Mouse (Mus musculus) adrenal gland, adult 8-10 months (tissue): ENCODE results near the gene Kank2. TPM values are rescaled to one million over a fixed set of nuclear protein-coding genes. Genes with fewer than 3 reads are reported as not detected.
A peak's percentile ranks its signal among the peaks of the same experiment; 100 is the strongest.

Source experiments
- DNase-seq: peaks from one replicate; pipeline ENCODE4 v3.0.0; 2022
- total RNA-seq, 4 experiments: library from RNA; stranded (reverse); gene quantifications; 2 replicates each; pipeline ENCODE4 v1.2.4; 2022

Kank2 gene
- total RNA-seq, 4 experiments from 2014 or later, result 35.0 to 58.9 (median 47.5) TPM

DNA sequence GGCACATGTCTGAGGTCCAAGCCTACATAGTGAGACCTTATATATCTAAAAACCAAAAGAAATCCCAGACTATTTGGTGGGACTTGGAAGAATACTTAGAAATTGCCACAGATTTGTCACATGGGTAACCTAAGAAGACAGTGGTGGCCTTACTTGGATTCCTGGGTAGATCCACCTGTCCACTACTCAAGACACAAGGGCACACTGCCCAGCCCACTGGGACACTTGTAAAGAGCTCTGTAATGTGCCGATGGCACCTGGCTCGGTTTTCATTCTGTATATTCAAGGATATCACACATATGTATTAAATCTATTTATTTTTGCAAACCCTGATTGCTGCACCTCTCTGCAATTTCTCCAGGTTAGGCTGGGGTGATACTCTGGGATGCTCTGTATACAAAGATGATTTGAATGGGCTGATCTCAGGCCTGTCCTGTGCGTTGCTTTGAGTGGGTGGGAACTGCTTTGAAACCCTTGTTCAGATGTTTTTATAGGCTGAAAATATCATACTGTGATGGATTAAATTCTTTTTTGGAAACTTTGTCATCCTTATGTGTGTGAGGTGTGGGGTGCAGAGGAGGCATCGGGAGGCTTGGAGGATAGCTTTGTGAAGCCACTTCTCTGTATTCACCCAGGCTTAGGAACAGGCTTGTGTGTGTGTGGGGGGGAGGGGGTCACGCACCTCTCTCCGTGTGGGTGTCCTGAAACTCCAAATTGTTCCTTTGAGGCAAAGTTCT, 49.0 kb downstream of the Kank2 start:
- no peak for DNase-seq

DNA sequence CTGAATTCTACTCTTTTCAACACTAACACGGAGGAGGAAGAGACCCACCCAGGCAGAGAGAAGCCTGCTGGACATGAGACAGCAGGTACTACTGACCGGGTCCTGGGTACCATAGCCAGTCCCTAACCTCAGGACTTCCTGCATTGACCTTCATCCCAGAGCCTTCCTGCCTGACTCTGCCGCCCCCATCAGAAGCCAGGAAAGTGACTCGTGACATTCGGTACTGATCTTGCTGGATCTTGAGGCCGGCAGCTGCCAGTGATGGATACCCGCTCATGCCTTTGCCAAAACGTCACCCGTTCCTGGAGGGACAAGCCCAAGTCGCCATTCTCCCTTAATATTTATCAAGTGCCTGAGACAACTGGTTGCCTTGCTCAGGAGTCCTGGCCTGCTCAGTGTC, 50.1 kb downstream of the Kank2 start:
- no peak for DNase-seq

DNA sequence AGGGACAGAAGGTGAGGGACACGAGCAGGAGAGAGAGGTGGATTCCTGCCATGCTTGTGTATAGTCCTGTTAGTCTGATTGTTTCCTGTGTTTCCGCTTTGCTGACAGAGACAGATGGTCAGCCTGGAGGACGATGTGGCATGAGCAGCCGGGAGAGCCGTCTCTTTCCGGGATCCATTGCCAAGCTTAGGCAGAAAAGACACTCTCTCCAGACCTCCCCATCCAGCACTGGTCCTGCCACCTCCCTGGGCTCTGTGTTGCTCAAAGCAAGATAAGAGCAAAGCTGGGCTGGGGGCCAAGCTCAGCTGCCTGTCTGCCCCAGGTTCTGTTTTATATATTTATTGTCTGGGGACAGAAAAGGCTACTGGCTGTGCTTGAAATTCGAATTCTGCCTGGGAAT, 50.5 kb downstream of the Kank2 start:
- peak; percentile 76 for DNase-seq

DNA sequence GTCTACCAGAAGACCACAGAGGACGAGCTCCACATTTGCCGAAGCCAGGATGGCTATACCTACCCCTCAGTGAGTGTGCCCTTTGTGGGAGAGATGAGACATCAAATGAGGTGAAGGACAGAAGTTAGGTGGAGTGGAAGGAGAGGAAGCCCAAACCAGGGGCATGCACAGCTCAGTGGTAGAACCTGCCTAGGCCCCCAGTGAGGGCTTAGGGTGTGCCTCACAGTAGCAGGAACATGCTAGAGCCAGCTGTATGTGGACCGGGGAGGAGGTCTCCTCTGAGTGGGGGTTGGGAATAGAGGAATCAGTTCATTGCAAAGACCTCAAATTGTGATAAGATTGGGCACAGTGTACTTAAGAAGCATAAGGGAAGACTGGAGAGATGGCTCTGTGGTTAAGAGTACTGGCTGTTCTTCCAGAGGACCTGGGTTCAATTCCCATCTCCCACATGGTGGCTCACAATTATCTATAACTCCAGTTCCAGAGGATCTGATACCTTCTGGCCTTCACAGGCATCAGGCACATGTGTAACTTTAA, 51.2 kb downstream of the Kank2 start:
- DNase-seq, result no peak

DNA sequence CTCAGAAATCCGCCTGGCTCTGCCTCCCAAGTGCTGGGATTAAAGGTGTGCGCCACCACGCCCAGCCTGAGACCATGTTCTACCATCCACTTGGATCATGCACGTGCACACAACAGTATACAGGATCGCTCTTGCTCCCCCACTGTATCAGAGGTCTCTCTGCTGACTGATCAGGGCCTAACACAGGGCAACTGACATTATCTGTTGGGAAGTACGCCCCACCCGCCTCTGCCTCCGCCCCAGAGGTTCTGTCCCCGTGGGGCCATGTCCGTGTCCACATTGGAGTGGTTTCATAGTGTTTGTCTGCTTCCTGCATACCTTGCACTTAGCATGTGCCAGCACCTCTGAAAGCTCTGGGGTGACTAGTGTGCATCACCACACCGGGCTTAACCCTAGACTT, 57.0 kb downstream of the Kank2 start:
- no peak for DNase-seq

DNA sequence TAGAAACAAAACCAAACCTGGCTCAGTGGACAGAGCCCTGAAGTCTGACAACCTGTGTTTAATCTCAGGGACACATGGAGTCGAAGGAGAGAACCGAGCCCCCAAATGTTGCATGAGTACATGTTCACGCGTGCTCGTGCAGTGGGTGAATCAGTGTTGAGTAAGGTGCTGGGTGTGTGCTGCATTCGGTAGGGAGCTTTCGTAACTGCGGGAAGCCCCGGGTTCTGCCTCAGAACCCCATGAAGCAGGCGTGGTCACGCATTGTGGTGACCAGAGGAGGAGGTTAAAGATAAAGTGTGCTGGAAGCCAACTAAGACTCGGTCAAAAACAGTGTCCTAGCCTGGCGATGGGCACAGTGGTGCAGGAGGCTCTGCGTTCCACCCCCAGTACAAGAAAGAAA, 58.1 kb downstream of the Kank2 start:
- DNase-seq, result no peak

DNA sequence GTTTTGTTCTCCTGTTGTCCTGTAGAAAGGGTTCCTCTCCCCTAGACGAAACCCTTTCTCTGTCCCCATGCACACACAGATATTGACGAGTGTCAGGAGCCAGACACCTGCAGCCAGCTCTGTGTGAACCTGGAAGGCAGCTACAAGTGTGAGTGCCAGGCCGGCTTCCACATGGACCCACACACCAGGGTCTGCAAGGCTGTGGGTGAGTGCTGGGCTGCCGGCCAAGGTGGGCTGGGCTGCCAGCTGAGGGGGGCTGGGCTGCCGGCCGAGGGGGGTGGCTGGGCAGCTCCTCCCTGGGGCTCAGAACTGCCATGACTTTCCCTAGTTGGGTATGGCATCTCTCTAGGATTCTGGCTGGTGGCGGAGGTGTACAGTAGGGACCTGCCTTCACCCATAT, 59.8 kb downstream of the Kank2 start:
- no peak for DNase-seq

DNA sequence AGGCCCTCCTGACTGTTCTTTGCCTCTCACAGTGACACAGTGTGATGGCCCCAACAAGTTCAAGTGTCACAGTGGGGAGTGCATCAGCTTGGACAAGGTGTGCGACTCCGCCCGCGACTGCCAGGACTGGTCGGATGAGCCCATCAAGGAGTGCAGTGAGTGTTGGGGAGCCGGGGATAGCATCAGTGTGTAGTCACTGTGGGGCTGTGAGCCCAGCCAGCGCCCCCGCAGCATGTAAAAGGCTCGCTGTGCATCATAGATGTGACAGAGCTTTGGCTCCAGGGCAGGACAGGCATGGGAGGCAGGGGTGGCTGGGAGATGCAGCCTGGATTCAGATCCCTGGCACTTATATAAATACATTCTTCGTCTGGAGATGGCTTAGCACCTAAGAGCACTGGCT, 61.4 kb downstream of the Kank2 start:
- DNase-seq, result no peak

DNA sequence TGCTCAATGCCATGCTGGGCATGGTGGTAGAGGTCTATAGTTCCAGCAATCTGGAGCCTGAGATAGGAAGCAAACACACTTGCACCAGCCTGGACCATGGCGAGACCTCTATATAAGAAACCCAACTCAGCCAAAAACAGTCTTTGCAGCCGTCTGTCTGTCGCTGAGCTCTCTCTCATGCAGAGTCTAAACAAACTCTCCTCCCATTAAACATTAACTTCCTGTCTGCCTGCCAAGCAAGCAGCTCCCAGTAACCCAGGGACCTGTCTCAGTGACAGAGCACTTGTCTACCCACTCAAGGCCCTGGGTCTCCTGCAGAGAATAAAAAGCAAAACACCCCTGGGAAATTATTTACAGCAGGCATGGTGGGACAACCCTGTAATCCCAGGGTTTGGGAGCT, 62.0 kb downstream of the Kank2 start:
- no peak for DNase-seq

DNA sequence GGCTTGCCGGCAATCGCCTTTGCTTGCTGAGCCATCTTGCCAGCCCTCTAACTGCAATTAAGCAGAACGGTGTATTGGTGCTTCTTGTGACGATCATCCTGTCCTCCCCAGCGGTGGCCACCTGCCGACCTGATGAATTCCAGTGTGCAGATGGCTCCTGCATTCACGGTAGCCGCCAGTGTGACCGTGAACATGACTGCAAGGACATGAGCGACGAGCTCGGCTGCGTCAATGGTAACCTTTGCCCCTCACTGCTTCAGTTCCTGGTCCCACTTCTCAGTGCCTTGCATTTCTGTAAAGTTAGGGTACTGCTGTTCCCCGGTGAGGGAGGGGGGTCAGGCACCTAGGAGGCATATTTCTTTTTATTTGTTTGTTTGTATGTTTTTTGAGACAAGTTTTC, 63.4 kb downstream of the Kank2 start:
- no peak for DNase-seq

DNA sequence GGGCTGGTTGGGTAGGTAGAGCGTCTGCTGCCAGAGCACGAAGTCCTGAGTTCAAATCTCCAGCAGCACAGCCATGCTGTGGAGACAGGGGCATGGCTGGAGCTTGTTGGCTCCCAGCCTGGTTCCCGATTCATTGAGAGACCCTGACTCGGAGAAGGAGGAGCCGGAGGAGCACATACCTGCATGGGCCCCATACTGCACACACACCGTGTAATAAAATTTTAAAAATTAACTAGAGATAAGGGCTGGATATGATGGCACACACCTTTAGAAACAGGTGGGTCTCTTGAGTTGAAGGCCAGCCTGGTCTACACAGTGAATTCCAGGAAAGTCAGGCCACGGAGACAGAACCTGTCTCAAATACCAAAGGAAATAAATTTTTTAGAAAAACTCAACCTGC, 64.6 kb downstream of the Kank2 start:
- no peak for DNase-seq

DNA sequence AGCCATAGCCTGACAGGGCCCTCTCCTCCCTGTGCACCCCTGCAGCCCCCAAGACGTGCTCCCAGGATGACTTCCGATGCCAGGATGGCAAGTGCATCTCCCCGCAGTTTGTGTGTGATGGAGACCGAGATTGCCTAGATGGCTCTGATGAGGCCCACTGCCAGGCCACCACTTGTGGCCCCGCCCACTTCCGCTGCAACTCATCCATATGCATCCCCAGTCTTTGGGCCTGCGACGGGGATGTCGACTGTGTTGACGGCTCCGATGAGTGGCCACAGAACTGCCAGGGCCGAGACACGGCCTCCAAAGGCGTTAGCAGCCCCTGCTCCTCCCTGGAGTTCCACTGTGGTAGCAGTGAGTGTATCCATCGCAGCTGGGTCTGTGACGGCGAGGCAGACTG, 65.1 kb downstream of the Kank2 start:
- no peak for DNase-seq

DNA sequence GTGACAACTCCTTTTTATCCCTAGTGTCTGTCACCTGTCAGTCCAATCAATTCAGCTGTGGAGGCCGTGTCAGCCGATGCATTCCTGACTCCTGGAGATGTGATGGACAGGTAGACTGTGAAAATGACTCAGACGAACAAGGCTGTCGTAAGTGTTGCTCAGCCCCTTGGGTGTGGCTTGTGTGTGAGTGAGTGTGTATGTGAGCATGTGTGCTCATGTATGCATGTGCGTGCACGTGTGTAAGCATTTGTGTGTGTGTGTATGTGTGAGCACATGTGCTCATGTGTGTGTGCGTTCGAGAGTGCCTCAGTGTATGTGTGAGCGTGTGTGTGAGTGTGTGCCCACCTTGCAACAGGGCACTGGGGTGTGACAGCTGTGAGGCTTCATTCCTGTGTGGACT, 66.3 kb downstream of the Kank2 start:
- no peak for DNase-seq

DNA sequence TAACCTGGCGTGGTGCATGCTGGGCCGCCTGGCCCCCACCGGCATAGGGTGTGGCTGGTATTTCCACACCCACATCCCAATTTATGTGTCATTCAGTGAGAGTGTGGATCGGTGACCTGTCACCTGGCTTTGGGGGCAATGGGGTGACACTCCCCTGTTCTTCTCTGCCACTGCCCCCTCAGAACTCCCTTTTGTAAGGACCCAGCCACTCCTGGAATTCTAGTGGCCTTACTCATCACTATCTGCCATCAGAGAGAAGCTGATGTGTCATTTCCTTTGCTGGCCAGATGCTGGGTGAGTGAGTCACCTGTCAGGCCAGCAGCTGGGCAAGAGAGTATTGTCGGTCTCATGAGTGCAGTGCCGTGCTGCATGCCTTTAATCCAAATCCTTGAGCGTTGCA, 69.3 kb downstream of the Kank2 start:
- peak; percentile 77 for DNase-seq

DNA sequence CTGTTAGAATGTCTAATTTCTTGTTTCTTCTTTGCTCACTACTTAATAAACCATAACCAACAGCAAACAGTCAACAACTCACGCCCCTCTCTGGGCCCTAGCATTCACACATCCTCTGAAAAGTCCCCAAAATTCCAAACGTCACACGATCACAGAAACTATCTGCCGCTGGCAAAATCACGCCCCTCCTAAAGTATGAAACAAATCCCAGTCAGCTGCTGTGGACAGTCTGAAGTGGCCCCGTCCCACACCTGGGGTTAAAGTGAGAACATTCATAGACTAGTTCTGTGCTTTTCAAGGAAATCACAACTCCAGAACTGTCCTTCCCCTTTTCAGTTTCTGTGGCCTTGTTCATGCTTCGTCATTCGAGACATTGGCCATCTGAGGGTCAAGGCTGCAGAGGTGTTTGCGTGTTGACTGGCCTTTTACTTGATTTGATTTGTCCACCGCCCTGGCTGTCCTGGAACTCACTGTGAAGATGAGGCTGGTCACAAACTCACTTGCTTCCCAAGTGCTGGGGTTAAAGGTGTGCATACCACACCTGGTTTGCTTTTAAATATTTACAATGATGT, 70.2 kb downstream of the Kank2 start:
- peak; percentile 64 for DNase-seq

DNA sequence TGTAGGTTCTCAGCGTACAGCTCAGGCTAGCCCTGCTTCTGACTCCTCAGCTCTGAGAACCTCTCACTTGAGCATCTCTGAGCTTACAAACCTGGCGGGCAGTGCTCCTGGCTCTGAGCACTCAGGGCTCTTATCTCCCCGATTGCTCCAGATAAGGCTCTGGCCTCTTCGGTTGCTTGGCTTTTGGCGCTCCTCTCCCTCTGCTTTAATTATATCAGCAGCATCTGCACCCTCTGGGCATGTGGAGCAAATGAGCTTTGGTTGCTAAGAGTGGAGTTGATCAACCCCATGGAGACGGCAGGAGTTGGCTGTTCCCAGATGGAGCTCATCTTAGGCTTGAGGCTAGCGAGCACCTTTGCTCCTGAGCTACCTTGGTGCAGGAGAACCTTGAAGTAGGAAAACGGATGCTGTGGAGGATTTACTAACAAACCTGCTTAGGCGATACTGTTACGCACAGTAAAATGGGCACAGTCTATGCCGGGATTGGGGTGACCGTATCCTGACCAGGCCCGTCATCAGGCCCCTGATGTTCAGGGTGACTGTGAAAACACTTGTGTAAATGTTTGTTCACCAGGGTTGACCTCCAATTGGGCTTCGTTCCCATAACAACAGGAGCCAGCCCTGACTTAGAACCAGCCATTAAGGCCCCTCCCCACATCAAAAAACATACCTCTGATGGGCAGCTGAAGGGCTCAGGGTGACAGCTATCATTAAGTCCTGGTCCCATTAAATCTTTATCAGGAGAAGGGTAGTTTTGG, 72.1 kb downstream of the Kank2 start:
- no peak for DNase-seq

DNA sequence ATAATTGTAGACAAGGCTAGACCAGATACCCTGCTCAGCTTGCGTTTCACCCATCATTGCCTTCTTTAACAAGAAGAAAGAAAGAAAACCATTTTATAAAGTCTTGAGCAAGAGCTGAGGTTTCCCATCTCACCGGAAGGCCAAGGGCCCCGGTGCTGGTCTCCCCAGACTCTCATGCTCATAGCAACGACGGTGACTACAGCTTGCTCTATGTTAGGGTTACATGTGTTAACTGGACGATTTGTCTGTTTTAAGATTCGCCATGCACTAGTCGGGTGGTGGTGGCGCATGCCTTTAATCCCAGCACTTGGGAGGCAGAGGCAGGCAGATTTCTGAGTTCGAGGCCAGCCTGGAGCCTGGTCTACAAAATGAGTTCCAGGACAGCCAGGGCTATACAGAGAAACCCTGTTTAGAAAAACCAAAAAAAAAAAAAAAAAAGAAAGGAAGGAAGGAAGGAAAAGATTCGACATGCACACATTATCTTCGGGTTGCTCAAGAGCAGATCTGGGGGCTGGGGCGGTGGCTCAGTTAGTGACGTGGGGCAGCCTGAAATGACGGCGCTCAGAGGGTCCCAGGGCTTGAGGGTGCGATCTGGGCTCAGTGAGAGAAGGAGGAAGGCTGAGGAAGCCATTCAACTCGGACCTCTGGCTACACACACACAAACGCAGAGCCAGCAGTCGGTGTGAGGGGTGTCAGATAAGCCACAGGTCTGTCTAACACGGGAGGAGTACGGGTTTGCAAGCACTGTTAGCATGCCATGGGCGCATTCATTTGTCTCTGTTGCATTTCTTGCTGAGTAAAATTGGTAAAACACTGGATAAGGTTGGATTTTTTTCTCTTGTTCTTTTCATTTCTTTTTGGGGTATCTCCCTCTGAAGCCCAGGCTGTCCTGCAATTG, 73.1 kb downstream of the Kank2 start:
- no peak for DNase-seq

DNA sequence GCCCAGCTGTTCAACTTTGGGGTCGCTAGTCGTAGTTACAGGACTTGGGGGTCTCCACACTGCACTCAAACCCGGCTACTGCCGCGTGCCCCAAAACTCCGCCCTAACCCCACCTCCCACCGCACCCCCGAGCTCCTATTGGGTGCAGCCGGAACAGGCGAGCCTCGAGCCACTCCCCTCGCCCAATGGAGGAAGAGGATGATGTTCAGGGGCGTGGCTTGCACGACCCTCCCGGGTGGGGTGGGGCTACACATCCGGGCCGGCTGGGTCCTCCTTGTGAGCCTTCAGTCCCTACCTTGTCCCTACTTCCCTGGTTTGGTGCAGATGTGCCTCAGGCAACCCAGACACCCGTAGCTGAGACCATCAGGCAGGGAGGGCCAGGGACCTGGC, 74.4 kb downstream of the Kank2 start:
- DNase-seq, result peak; percentile 95

DNA sequence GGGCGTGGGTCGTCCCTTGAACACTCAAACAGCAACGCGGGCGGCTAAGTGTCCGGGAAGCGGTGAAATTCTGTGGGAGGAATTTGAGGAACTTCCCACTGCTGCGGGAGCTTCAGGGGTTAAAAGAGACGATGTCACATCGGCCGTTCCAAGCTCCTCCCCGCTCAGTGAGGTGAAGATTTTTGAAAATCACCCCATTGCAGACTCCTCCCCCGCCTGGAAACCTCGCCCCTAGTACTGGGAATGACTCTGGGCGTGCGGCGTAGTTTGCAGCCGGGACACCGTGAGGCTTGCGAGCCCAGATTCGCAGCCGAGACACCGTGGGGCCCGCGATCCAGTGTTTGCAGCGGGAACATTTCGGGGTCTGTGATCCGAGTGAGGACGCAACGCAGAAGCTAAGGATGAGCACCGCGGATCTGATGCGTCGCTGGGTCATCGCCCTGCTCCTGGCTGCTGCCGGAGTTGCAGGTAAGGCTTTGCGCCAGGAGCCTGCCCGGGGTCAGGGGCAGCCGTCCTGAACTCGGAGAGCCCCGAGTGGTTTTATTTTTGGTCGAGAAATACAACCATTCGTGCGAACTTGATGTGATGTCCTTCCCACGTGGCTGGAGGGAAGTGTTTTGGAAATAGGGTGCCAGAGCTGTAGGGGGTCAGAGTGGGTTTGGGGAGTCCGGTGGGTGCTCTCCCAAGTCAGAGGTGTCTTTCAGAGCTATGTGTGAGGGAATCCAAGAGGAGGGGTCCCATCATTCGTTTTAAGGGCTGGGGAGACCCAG, 75.0 kb downstream of the Kank2 start, which contains the start of gene Ldlr:
Ldlr (plus strand) TSS at position 107 of the 770 bp plus-strand sequence.
- DNase-seq, result peak; percentile 90

DNA sequence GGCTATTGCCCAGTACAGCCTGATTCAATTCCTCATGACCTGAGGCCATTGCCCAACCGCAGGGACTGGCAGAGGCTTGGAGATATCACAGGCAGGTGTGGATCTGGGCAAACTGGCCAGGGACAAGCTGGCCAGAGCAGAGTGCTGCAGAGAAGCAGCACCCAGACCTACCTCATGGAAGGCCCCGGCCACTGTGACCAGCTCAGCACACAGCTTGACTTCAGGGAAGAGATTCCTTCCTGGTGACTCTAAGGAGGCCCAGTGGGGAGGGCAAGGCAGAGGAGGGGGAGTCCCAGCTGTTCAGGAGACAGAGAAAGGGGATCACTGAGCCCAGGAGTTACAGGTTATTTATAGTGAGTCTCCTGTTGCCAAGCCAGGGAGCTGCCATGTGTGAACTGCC, 77.5 kb downstream of the Kank2 start:
- DNase-seq, result no peak

DNA sequence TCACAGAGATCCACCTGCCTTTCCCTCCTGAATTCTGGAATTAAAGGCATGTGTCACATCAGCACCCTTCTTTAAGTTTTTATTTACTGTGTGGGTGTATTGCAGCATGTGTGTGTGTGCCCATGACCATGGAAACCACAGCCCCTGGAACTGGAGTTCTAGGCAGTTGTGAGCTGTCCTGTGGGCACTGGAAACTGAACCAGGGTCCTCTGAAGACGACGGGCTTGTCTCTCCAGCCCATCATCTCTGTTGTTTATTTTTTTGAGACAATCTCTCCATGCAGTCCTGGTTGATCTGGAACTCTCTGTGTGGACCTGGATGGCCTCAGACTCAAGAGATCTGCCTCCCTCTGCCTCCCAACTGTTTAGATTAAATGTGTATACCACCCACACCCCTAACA, 81.5 kb downstream of the Kank2 start:
- DNase-seq, result no peak
